Mouse (Mus musculus) liver, embryonic 11.5 days (tissue): Measurements from ENCODE around the gene Slc35g3. TPM values are rescaled to one million over a fixed set of nuclear protein-coding genes. Genes with fewer than 3 reads are reported as not detected.

ENCODE experiments used
- ATAC-seq: fragments of 200-750 bp; cut with Nextera tagmentation; replicated peaks from 2 replicates; pipeline ENCODE4 v1.8.0; 2017; ENCODE audit warnings: moderate number of reproducible peaks, mild to moderate bottlenecking, moderate TSS enrichment, moderate library complexity; ENCODE audit not compliant: low FRiP score
- DNase-seq: peaks from one replicate; pipeline ENCODE4 v3.0.0-alpha.2; 2017; ENCODE audit warnings: low spot score
- H3K27ac ChIP-seq: fragments of 300-500 bp; sonication (generic); 2 replicates; pipeline ENCODE4 v1.5.1; 2014; ENCODE audit warnings: mild to moderate bottlenecking, low read depth, low read length, control low read depth
- H3K27me3 ChIP-seq: fragments of 300-500 bp; sonication (generic); replicated peaks from 2 replicates; pipeline ENCODE4 v1.6.1; 2014; ENCODE audit warnings: low read length, mixed read lengths; ENCODE audit not compliant: control insufficient read depth, insufficient read depth
- H3K36me3 ChIP-seq: fragments of 300-500 bp; sonication (generic); 2 replicates; pipeline ENCODE4 v1.6.1; 2014; ENCODE audit warnings: mild to moderate bottlenecking, low read length, moderate library complexity, mixed read lengths; ENCODE audit not compliant: control insufficient read depth, insufficient read depth
- H3K4me1 ChIP-seq: fragments of 300-500 bp; sonication (generic); replicated peaks from 2 replicates; pipeline ENCODE4 v1.6.1; 2014; ENCODE audit warnings: low read length, mixed read lengths; ENCODE audit not compliant: control insufficient read depth, insufficient read depth
- H3K4me2 ChIP-seq: fragments of 300-500 bp; sonication (generic); 2 replicates; pipeline ENCODE4 v1.6.1; 2014; ENCODE audit warnings: mild to moderate bottlenecking, control low read depth, moderate library complexity
- H3K4me3 ChIP-seq: fragments of 300-500 bp; sonication (generic); 2 replicates; pipeline ENCODE4 v1.5.1; 2014; ENCODE audit warnings: low read depth, low read length, control low read depth
- H3K9ac ChIP-seq: fragments of 300-500 bp; sonication (generic); 2 replicates; pipeline ENCODE4 v1.6.1; 2014; ENCODE audit warnings: low read depth, low read length, control low read depth
- H3K9me3 ChIP-seq: fragments of 300-500 bp; sonication (generic); 2 replicates; pipeline ENCODE4 v1.6.1; 2016; ENCODE audit warnings: low read length, inconsistent platforms, mixed read lengths; ENCODE audit not compliant: control insufficient read depth
- WGBS: fragments of 180-500 bp; shearing (Covaris S2); extraction: QIAGEN DNeasy Blood & Tissue Kit; methylation state at CpG from one replicate; pipeline ENCODE4 v1.1.7; 2014; 5-methylcytosine and 5-hydroxymethylcytosine counted together
- polyA plus RNA-seq: library from polyadenylated mRNA; unstranded; fragments of >200 nt; fragmentation: Nextera tagmentation; extraction: Ambion mirVana; gene quantifications from 2 replicates; pipeline ENCODE4 v1.2.1, GENCODE M21; 2014

Gene Slc35g3
- polyA plus RNA-seq, 1 experiment from 2014 or later = not detected

- no peaks in the 10 kb centered on the region for H3K9me3 ChIP-seq
- WGBS = 51% methylated on average over 26 of the region's 26 CpGs
- DNase-seq (peak; percentile 32), ATAC-seq (no peak)
- no peaks in the 10 kb centered on the region for H3K36me3 ChIP-seq
- peaks cover 47% of the 10 kb centered on the region for H3K27me3 ChIP-seq
- no peak overlapping the region for H3K27ac ChIP-seq
- no peaks in the 10 kb centered on the region for H3K4me1 ChIP-seq
- no peak overlapping the region for H3K4me2 ChIP-seq
- H3K4me3 ChIP-seq = no peak overlapping the region
- no peak overlapping the region for H3K9ac ChIP-seq
Measured at GRCm38 (mm10) chr11:69777504-69778257, 15.9 kb upstream of the Slc35g3 start.

DNA sequence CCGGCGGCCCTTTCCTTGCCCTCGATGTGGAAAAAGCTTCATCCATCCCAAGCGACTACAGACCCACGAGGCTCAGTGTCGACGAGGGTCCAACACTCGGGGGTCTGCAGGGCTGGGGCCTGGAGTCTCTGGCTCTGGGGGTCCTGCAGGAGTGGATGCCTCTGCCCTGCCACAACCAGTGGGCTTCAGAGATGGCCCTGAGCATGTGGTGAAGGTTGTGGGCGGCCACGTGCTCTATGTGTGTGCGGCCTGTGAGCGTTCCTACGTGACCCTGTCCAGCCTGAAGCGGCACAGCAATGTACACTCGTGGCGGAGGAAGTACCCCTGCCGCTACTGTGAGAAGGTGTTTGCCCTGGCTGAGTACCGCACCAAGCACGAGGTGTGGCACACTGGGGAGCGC lies 14.7 kb upstream of the Slc35g3 start:
- WGBS = 79% methylated on average over 20 of the region's 20 CpGs
- no peaks in the 10 kb centered on the region for H3K4me1 ChIP-seq
- H3K27me3 ChIP-seq = peaks cover 42% of the 10 kb centered on the region
- H3K9ac ChIP-seq = no peak overlapping the region
- H3K9me3 ChIP-seq = no peaks in the 10 kb centered on the region
- DNase-seq = peak; percentile 29
- ATAC-seq = no peak
- no peak overlapping the region for H3K27ac ChIP-seq
- H3K36me3 ChIP-seq = no peaks in the 10 kb centered on the region
- no peak overlapping the region for H3K4me2 ChIP-seq
- no peak overlapping the region for H3K4me3 ChIP-seq

DNA sequence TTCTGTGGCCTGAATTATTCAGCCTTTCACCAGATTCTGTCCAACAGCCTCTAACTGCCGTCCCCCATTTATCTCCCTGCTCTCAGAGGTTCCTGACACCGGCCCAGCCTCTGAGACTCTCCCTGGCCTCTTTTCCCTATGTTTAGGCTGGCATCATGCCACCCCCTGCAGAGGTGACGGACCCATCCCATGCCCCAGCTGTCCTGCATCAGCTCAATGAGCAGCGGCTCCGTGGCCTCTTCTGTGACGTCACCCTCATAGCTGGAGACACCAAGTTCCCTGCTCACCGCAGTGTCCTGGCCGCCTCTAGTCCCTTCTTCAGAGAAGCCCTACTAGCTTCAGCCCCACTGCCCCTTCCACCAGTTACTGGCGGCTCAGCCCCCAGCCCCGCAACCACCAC lies 13.9 kb upstream of the Slc35g3 start:
- Histone ChIP-seq H3K9ac (no peak overlapping the region), H3K36me3 (no peaks in the 10 kb centered on the region), H3K4me2 (no peak overlapping the region), H3K4me3 (no peak overlapping the region), H3K27me3 (peaks cover 40% of the 10 kb centered on the region), H3K27ac (no peak overlapping the region), H3K9me3 (no peaks in the 10 kb centered on the region), H3K4me1 (no peaks in the 10 kb centered on the region)
- no peak for ATAC-seq
- WGBS = 64% methylated on average over 10 of the region's 10 CpGs
- DNase-seq = no peak

- Histone ChIP-seq H3K36me3 (no peaks in the 10 kb centered on the region), H3K27ac (no peak overlapping the region), H3K4me2 (no peak overlapping the region), H3K27me3 (peaks cover 32% of the 10 kb centered on the region), H3K4me1 (no peaks in the 10 kb centered on the region), H3K4me3 (no peak overlapping the region), H3K9me3 (no peaks in the 10 kb centered on the region), H3K9ac (no peak overlapping the region)
- DNase-seq (no peak), ATAC-seq (no peak)
- WGBS = 43% methylated on average over 5 of the region's 5 CpGs
Measured at GRCm38 (mm10) chr11:69774961-69775360, 13.2 kb upstream of the Slc35g3 start.

- H3K27ac ChIP-seq = no peak overlapping the region
- no peak for ATAC-seq
- no peaks in the 10 kb centered on the region for H3K9me3 ChIP-seq
- 64% methylated on average over 4 of the region's 4 CpGs for WGBS
- no peak for DNase-seq
- peak overlapping the region; percentile 87; the same call in 1 of the 2 replicates for H3K4me3 ChIP-seq
- no peaks in the 10 kb centered on the region for H3K36me3 ChIP-seq
- peaks cover 14% of the 10 kb centered on the region for H3K4me1 ChIP-seq
- no peak overlapping the region; the same call in 1 of the 2 replicates for H3K9ac ChIP-seq
- H3K4me2 ChIP-seq = peak overlapping the region; percentile 96
- no peaks in the 10 kb centered on the region for H3K27me3 ChIP-seq
Measured at GRCm38 (mm10) chr11:69767625-69767909, 5.8 kb upstream of the Slc35g3 start.

DNA sequence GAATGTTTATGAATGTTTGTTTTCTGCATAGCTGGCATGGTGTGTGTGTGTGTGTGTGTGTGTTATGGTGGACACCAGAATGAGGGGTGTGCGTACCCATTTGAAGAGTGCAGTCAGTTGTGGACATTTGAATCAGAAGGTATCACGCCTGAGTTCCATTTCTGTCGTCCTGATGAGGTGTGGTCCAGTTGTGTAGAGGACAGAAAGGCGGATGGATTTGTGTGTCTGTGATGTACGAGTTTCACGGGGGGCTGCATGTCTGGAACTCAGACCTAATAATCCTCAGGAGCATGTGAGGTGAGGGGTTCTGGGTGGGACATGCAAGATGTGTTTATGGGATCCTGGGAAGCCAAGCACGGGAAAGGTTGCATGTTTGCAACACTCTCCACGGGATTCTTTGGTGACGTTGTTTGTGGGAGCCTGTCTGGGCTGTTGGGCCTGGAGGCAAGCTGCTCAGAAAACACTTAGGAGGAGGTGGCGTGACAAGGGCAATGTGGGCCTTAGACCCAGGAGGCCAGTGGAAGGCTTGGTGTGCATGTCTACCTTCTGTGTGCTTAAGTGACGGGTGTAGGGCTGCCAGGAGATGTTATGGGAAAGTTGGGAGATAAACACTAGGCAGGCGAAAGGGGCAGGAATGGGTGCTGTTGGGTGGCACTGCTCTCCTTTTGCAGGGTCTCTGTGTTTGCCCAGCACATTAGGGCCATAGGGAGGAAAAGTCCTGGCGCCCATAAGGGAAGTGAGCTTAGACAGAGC lies 5.3 kb upstream of the Slc35g3 start:
- Histone ChIP-seq H3K4me2 (peak overlapping the region; percentile 96), H3K9ac (peak overlapping the region; percentile 7; the same call in 1 of the 2 replicates), H3K4me3 (peak overlapping the region; percentile 87), H3K4me1 (peaks cover 14% of the 10 kb centered on the region), H3K27ac (no peak overlapping the region), H3K9me3 (no peaks in the 10 kb centered on the region), H3K27me3 (no peaks in the 10 kb centered on the region), H3K36me3 (no peaks in the 10 kb centered on the region)
- ATAC-seq (no peak), DNase-seq (no peak)
- 64% methylated on average over 13 of the region's 13 CpGs for WGBS

- Histone ChIP-seq H3K27me3 (no peaks in the 10 kb centered on the region), H3K4me1 (peaks cover 14% of the 10 kb centered on the region), H3K9ac (peak overlapping the region; percentile 89), H3K36me3 (no peaks in the 10 kb centered on the region), H3K27ac (peak overlapping the region; percentile 85), H3K4me2 (peak overlapping the region; percentile 96), H3K4me3 (peak overlapping the region; percentile 87), H3K9me3 (no peaks in the 10 kb centered on the region)
- peak; percentile 74 for DNase-seq
- 1% methylated on average over 29 of the region's 37 CpGs for WGBS
- peak; percentile 78 for ATAC-seq
Measured at GRCm38 (mm10) chr11:69766126-69766609, 4.4 kb upstream of the Slc35g3 start.

DNA sequence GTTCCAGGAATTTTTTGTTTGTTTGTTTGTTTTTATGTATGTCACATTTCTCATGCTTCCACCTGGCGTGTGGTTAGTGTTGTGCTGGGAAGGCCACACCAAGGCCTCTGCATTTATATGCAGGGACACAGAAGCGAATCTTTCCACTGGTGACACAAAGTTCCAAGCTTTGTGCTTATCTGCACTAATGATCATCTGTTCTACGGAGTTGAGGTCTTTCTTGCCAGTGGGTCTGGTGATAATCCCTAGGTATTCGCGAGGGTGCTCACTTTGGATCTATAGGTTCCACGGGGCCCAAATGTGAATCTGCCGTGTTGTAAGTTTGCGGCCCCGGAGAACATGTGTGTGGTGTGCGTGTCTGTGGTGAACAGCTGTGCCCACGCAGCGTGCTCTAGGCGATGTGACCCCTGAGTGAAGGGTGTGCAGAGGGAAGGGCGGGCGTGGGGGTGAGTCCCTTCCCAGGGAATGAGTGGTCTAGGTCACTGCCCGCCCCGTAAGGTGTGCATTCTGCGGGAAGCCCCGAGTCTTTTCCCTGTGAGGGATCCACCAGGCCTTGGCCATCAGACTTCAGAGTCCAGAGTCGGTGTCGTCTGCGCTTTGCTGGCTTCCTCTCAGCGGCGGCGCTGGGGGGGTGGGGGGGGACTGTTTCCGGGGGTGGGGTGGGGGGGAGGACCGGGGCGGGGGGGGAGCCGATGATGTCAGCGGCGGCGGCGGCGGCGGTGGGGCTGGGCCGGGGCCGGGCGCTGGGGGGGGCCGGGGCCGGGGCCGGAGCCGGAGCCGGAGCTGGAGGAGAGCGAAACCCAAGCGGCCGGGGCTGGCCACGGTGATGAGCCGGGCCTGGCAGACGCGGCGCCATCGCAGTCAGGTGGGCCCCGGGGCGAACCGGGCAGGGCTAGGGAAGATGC lies 3.7 kb upstream of the Slc35g3 start, which contains the start of gene Zbtb4:
Gene Zbtb4 (plus strand): TSS at position 692 of the 905 bp plus-strand sequence.
- no peak for DNase-seq

More for the DNA sequence above, 3.7 kb upstream of the Slc35g3 start, which contains the start of gene Zbtb4:
- Histone ChIP-seq H3K36me3 (no peaks in the 10 kb centered on the region), H3K4me1 (peaks cover 17% of the 10 kb centered on the region), H3K9ac (peak within 1 kb of the TSS; percentile 89), H3K4me2 (peak within 1 kb of the TSS; percentile 96), H3K9me3 (no peaks in the 10 kb centered on the region), H3K27ac (peak within 1 kb of the TSS; percentile 85), H3K27me3 (no peaks in the 10 kb centered on the region), H3K4me3 (peak within 1 kb of the TSS; percentile 87)
- ATAC-seq = peak; percentile 60
- 27% methylated on average over 35 of the region's 55 CpGs for WGBS
